Mouse (Mus musculus): Measurements from ENCODE around the gene Dnaaf1. TPM values are rescaled to one million over a fixed set of nuclear protein-coding genes. Genes with fewer than 3 reads are reported as not detected.

Dnaaf1 gene
- polyA plus RNA-seq, 1 experiment from 2014 or later, result 0.09 TPM

GRCm38 (mm10) chr8:119620116-119620840 lies 45.2 kb downstream of the Dnaaf1 start:
- no peaks in the 10 kb centered on the region for H3K36me3 ChIP-seq (ENCODE audit: control insufficient read depth, insufficient read depth, low read length)
- H3K4me2 ChIP-seq (ENCODE audit: low read depth, severe bottlenecking), result no peak overlapping the region
- 76% methylated on average over 6 of the region's 6 CpGs for WGBS
- H3K27me3 ChIP-seq (ENCODE audit: control insufficient read depth, insufficient read depth, low read length), result no peaks in the 10 kb centered on the region
- no peak overlapping the region for H3K4me3 ChIP-seq (ENCODE audit: low read depth, low read length)
- DNase-seq (ENCODE audit: low spot score) (no peak), ATAC-seq (ENCODE audit: insufficient number of reproducible peaks, low FRiP score, low TSS enrichment, low read depth) (no peak)
- H3K9ac ChIP-seq (ENCODE audit: low read length), result no peak overlapping the region
- no peaks in the 10 kb centered on the region for H3K4me1 ChIP-seq (ENCODE audit: control insufficient read depth, insufficient read depth, low read length)
- no peak overlapping the region for H3K27ac ChIP-seq (replicated peaks; ENCODE audit: low read depth, low read length)
- H3K9me3 ChIP-seq (ENCODE audit: control insufficient read depth, low read length), result no peaks in the 10 kb centered on the region

GRCm38 (mm10) chr8:119620848-119621465 lies 45.9 kb downstream of the Dnaaf1 start:
- H3K9ac ChIP-seq (ENCODE audit: low read length), result no peak overlapping the region
- H3K9me3 ChIP-seq (ENCODE audit: control insufficient read depth, low read length), result no peaks in the 10 kb centered on the region
- ATAC-seq (ENCODE audit: insufficient number of reproducible peaks, low FRiP score, low TSS enrichment, low read depth), result no peak
- no peaks in the 10 kb centered on the region for H3K36me3 ChIP-seq (ENCODE audit: control insufficient read depth, insufficient read depth, low read length)
- WGBS, result 90% methylated on average over 14 of the region's 14 CpGs
- DNase-seq (ENCODE audit: low spot score), result no peak
- H3K27me3 ChIP-seq (ENCODE audit: control insufficient read depth, insufficient read depth, low read length), result no peaks in the 10 kb centered on the region
- no peaks in the 10 kb centered on the region for H3K4me1 ChIP-seq (ENCODE audit: control insufficient read depth, insufficient read depth, low read length)
- no peak overlapping the region for H3K27ac ChIP-seq (replicated peaks; ENCODE audit: low read depth, low read length)
- H3K4me3 ChIP-seq (ENCODE audit: low read depth, low read length), result no peak overlapping the region
- H3K4me2 ChIP-seq (ENCODE audit: low read depth, severe bottlenecking), result no peak overlapping the region

GRCm38 (mm10) chr8:119622555-119622954 lies 47.5 kb downstream of the Dnaaf1 start:
- no peaks in the 10 kb centered on the region for H3K9me3 ChIP-seq (ENCODE audit: control insufficient read depth, low read length)
- H3K27me3 ChIP-seq (ENCODE audit: control insufficient read depth, insufficient read depth, low read length), result no peaks in the 10 kb centered on the region
- H3K4me2 ChIP-seq (ENCODE audit: low read depth, severe bottlenecking), result no peak overlapping the region
- ATAC-seq (ENCODE audit: insufficient number of reproducible peaks, low FRiP score, low TSS enrichment, low read depth) (no peak), DNase-seq (ENCODE audit: low spot score) (no peak)
- WGBS, result 34% methylated on average over 4 of the region's 4 CpGs
- no peak overlapping the region for H3K4me3 ChIP-seq (ENCODE audit: low read depth, low read length)
- no peaks in the 10 kb centered on the region for H3K36me3 ChIP-seq (ENCODE audit: control insufficient read depth, insufficient read depth, low read length)
- H3K27ac ChIP-seq (replicated peaks; ENCODE audit: low read depth, low read length), result no peak overlapping the region
- H3K9ac ChIP-seq (ENCODE audit: low read length), result no peak overlapping the region
- no peaks in the 10 kb centered on the region; the same call in 1 of the 2 replicates for H3K4me1 ChIP-seq (ENCODE audit: control insufficient read depth, insufficient read depth, low read length)

GRCm38 (mm10) chr8:119623061-119623460 lies 48.0 kb downstream of the Dnaaf1 start:
- H3K4me2 ChIP-seq (ENCODE audit: low read depth, severe bottlenecking), result no peak overlapping the region

GRCm38 (mm10) chr8:119623744-119624143 lies 48.7 kb downstream of the Dnaaf1 start:
- WGBS, result 88% methylated on average over 1 of the region's 1 CpGs
- DNase-seq (ENCODE audit: low spot score), result no peak
- H3K27me3 ChIP-seq (ENCODE audit: control insufficient read depth, insufficient read depth, low read length), result no peaks in the 10 kb centered on the region

More at GRCm38 (mm10) chr8:119623061-119623460, 48.0 kb downstream of the Dnaaf1 start:
- Histone ChIP-seq H3K9ac (ENCODE audit: low read length) (no peak overlapping the region), H3K4me1 (ENCODE audit: control insufficient read depth, insufficient read depth, low read length) (peaks cover 4% of the 10 kb centered on the region; the same call in 1 of the 2 replicates), H3K27me3 (ENCODE audit: control insufficient read depth, insufficient read depth, low read length) (no peaks in the 10 kb centered on the region), H3K9me3 (ENCODE audit: control insufficient read depth, low read length) (no peaks in the 10 kb centered on the region), H3K4me3 (ENCODE audit: low read depth, low read length) (no peak overlapping the region), H3K27ac (replicated peaks; ENCODE audit: low read depth, low read length) (no peak overlapping the region), H3K36me3 (ENCODE audit: control insufficient read depth, insufficient read depth, low read length) (no peaks in the 10 kb centered on the region)
- DNase-seq (ENCODE audit: low spot score), result no peak
- 90% methylated on average over 8 of the region's 8 CpGs for WGBS
- ATAC-seq (ENCODE audit: insufficient number of reproducible peaks, low FRiP score, low TSS enrichment, low read depth), result no peak

GRCm38 (mm10) chr8:119624916-119625315 lies 49.9 kb downstream of the Dnaaf1 start:
- H3K9me3 ChIP-seq (ENCODE audit: control insufficient read depth, low read length), result no peaks in the 10 kb centered on the region
- DNase-seq (ENCODE audit: low spot score) (no peak), ATAC-seq (ENCODE audit: insufficient number of reproducible peaks, low FRiP score, low TSS enrichment, low read depth) (no peak)
- no peaks in the 10 kb centered on the region for H3K27me3 ChIP-seq (ENCODE audit: control insufficient read depth, insufficient read depth, low read length)
- H3K27ac ChIP-seq (replicated peaks; ENCODE audit: low read depth, low read length), result no peak overlapping the region
- H3K36me3 ChIP-seq (ENCODE audit: control insufficient read depth, insufficient read depth, low read length), result no peaks in the 10 kb centered on the region
- peaks cover 8% of the 10 kb centered on the region; the same call in 1 of the 2 replicates for H3K4me1 ChIP-seq (ENCODE audit: control insufficient read depth, insufficient read depth, low read length)
- no peak overlapping the region for H3K4me2 ChIP-seq (ENCODE audit: low read depth, severe bottlenecking)
- H3K9ac ChIP-seq (ENCODE audit: low read length), result no peak overlapping the region
- H3K4me3 ChIP-seq (ENCODE audit: low read depth, low read length), result no peak overlapping the region
- 90% methylated on average over 7 of the region's 7 CpGs for WGBS

More at GRCm38 (mm10) chr8:119623744-119624143, 48.7 kb downstream of the Dnaaf1 start:
- no peak overlapping the region for H3K4me2 ChIP-seq (ENCODE audit: low read depth, severe bottlenecking)
- H3K9ac ChIP-seq (ENCODE audit: low read length), result no peak overlapping the region
- ATAC-seq (ENCODE audit: insufficient number of reproducible peaks, low FRiP score, low TSS enrichment, low read depth), result no peak
- no peak overlapping the region for H3K27ac ChIP-seq (replicated peaks; ENCODE audit: low read depth, low read length)
- H3K4me3 ChIP-seq (ENCODE audit: low read depth, low read length), result no peak overlapping the region
- no peaks in the 10 kb centered on the region for H3K36me3 ChIP-seq (ENCODE audit: control insufficient read depth, insufficient read depth, low read length)
- peaks cover 8% of the 10 kb centered on the region; the same call in 1 of the 2 replicates for H3K4me1 ChIP-seq (ENCODE audit: control insufficient read depth, insufficient read depth, low read length)
- no peaks in the 10 kb centered on the region for H3K9me3 ChIP-seq (ENCODE audit: control insufficient read depth, low read length)

GRCm38 (mm10) chr8:119625788-119626187 lies 50.8 kb downstream of the Dnaaf1 start:
- WGBS, result 81% methylated on average over 22 of the region's 22 CpGs
- DNase-seq (ENCODE audit: low spot score), result no peak
- ATAC-seq (ENCODE audit: insufficient number of reproducible peaks, low FRiP score, low TSS enrichment, low read depth), result no peak

GRCm38 (mm10) chr8:119627199-119627598 lies 52.2 kb downstream of the Dnaaf1 start:
- Histone ChIP-seq H3K36me3 (ENCODE audit: control insufficient read depth, insufficient read depth, low read length) (no peaks in the 10 kb centered on the region), H3K4me3 (ENCODE audit: low read depth, low read length) (no peak overlapping the region), H3K4me1 (ENCODE audit: control insufficient read depth, insufficient read depth, low read length) (peaks cover 10% of the 10 kb centered on the region), H3K9me3 (ENCODE audit: control insufficient read depth, low read length) (no peaks in the 10 kb centered on the region), H3K27ac (replicated peaks; ENCODE audit: low read depth, low read length) (no peak overlapping the region), H3K4me2 (ENCODE audit: low read depth, severe bottlenecking) (no peak overlapping the region), H3K27me3 (ENCODE audit: control insufficient read depth, insufficient read depth, low read length) (no peaks in the 10 kb centered on the region), H3K9ac (ENCODE audit: low read length) (no peak overlapping the region)
- ATAC-seq (ENCODE audit: insufficient number of reproducible peaks, low FRiP score, low TSS enrichment, low read depth), result no peak
- 94% methylated on average over 7 of the region's 7 CpGs for WGBS
- no peak for DNase-seq (ENCODE audit: low spot score)

More at GRCm38 (mm10) chr8:119625788-119626187, 50.8 kb downstream of the Dnaaf1 start:
- H3K9me3 ChIP-seq (ENCODE audit: control insufficient read depth, low read length), result no peaks in the 10 kb centered on the region
- no peak overlapping the region for H3K9ac ChIP-seq (ENCODE audit: low read length)
- no peak overlapping the region for H3K4me2 ChIP-seq (ENCODE audit: low read depth, severe bottlenecking)
- no peaks in the 10 kb centered on the region for H3K27me3 ChIP-seq (ENCODE audit: control insufficient read depth, insufficient read depth, low read length)
- H3K4me1 ChIP-seq (ENCODE audit: control insufficient read depth, insufficient read depth, low read length), result peaks cover 9% of the 10 kb centered on the region
- H3K27ac ChIP-seq (replicated peaks; ENCODE audit: low read depth, low read length), result no peak overlapping the region
- no peak overlapping the region for H3K4me3 ChIP-seq (ENCODE audit: low read depth, low read length)
- no peaks in the 10 kb centered on the region for H3K36me3 ChIP-seq (ENCODE audit: control insufficient read depth, insufficient read depth, low read length)
